Mouse (Mus musculus) C2C12 (cell line): ENCODE results near the gene Itih3.

Source experiments
- CEBPB ChIP-seq: IDR thresholded peaks from one replicate; pipeline ENCODE4 v1.6.1; 2011; ENCODE audit warnings: low read depth, mild to moderate bottlenecking, control low read depth, moderate library complexity
- CTCF ChIP-seq: IDR thresholded peaks from one replicate; pipeline ENCODE4 v1.5.1; 2011; ENCODE audit not compliant: control insufficient read depth, insufficient read depth, insufficient read length
- MAX ChIP-seq: IDR thresholded peaks from one replicate; pipeline ENCODE4 v1.6.1; 2011; ENCODE audit warnings: mild to moderate bottlenecking, control low read depth
- MYOD1 ChIP-seq: IDR thresholded peaks from one replicate; pipeline ENCODE4 v1.6.1; 2011; ENCODE audit warnings: low read depth; ENCODE audit not compliant: control insufficient read depth, insufficient read length
- USF1 ChIP-seq: IDR thresholded peaks from one replicate; pipeline ENCODE4 v1.6.1; 2011; ENCODE audit warnings: low read depth, mild to moderate bottlenecking, control low read depth, moderate library complexity

DNA sequence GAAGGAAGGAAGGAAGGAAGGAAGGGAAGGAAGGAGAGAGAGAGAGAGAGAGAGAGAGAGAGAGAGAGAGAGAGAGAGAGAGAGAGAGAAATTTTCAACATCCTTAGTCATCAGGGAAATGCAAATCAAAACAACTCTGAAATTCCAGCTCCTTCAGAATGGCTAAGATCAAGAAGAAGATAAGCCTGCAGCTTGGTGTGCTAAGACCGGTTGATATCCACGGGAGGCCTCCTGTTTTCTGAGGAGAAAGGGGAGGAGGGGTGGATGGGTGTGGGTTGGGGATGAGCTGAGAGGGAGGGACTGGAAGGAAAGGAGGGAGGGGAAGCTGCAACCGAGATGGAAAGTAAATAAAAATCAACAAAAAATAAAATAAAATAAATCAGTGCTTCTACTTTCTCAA lies 38.3 kb downstream of the Itih3 start:
- TF ChIP-seq CTCF = no peak
- no peak for TF ChIP-seq USF1
- no peak for TF ChIP-seq MAX
- no peak for TF ChIP-seq MYOD1
- TF ChIP-seq CEBPB = no peak
